Mouse (Mus musculus): ENCODE results near the gene Ticrr.
A peak's percentile ranks its signal among the peaks of the same experiment; 100 is the strongest.

Ticrr gene

GRCm38 (mm10) chr7:79659578-79660290, at the start of gene Ticrr:
Gene Ticrr, plus strand, starts transcription at chr7:79660196.
- peak; percentile 100 for DNase-seq (ENCODE audit: inconsistent ontology term)

- DNase-seq (ENCODE audit: inconsistent ontology term), result no peak
These were observed 48.1 kb upstream of the Ticrr start for GRCm38 (mm10) chr7:79611901-79612300.

GRCm38 (mm10) chr7:79612783-79613182, 47.2 kb upstream of the Ticrr start:
- peak; percentile 38 for DNase-seq (ENCODE audit: inconsistent ontology term)

- no peak for DNase-seq (ENCODE audit: inconsistent ontology term)
These were observed 46.7 kb upstream of the Ticrr start for GRCm38 (mm10) chr7:79613314-79613713.

- no peak for DNase-seq (ENCODE audit: inconsistent ontology term)
These were observed 45.0 kb upstream of the Ticrr start for GRCm38 (mm10) chr7:79615008-79615407.

- no peak for DNase-seq (ENCODE audit: inconsistent ontology term)
These were observed 44.1 kb upstream of the Ticrr start for GRCm38 (mm10) chr7:79615941-79616340.

GRCm38 (mm10) chr7:79617418-79617817, 42.6 kb upstream of the Ticrr start, which contains the start of gene Rhcg:
Gene Rhcg, minus strand, starts transcription at chr7:79617657.
- peak; percentile 20 for DNase-seq (ENCODE audit: inconsistent ontology term)

- DNase-seq (ENCODE audit: inconsistent ontology term), result no peak
These were observed 40.5 kb upstream of the Ticrr start for GRCm38 (mm10) chr7:79619493-79619892.

GRCm38 (mm10) chr7:79623086-79623485, 36.9 kb upstream of the Ticrr start:
- DNase-seq (ENCODE audit: inconsistent ontology term), result no peak

- DNase-seq (ENCODE audit: inconsistent ontology term), result no peak
These were observed 33.8 kb upstream of the Ticrr start for GRCm38 (mm10) chr7:79626170-79626569.

GRCm38 (mm10) chr7:79628271-79628913, 31.6 kb upstream of the Ticrr start:
- DNase-seq (ENCODE audit: inconsistent ontology term), result no peak

GRCm38 (mm10) chr7:79631773-79632348, 28.1 kb upstream of the Ticrr start:
- no peak for DNase-seq (ENCODE audit: inconsistent ontology term)

GRCm38 (mm10) chr7:79647233-79647632, 12.8 kb upstream of the Ticrr start:
- peak; percentile 9 for DNase-seq (ENCODE audit: inconsistent ontology term)

GRCm38 (mm10) chr7:79649005-79649404, 11.0 kb upstream of the Ticrr start:
- peak; percentile 17 for DNase-seq (ENCODE audit: inconsistent ontology term)

- peak; percentile 4 for DNase-seq (ENCODE audit: inconsistent ontology term)
These were observed 5.8 kb upstream of the Ticrr start for GRCm38 (mm10) chr7:79654185-79654584.

- peak; percentile 62 for DNase-seq (ENCODE audit: inconsistent ontology term)
These were observed 5.4 kb upstream of the Ticrr start for GRCm38 (mm10) chr7:79654586-79654985.

GRCm38 (mm10) chr7:79660291-79661150, 525 bp downstream of the Ticrr start:
- peak; percentile 2 for DNase-seq (ENCODE audit: inconsistent ontology term)

- no peak for DNase-seq (ENCODE audit: inconsistent ontology term)
These were observed 1.4 kb downstream of the Ticrr start for GRCm38 (mm10) chr7:79661253-79661890.

GRCm38 (mm10) chr7:79666690-79667089, 6.7 kb downstream of the Ticrr start:
- DNase-seq (ENCODE audit: inconsistent ontology term), result no peak

GRCm38 (mm10) chr7:79670900-79671604, 11.1 kb downstream of the Ticrr start:
- no peak for DNase-seq (ENCODE audit: inconsistent ontology term)

- no peak for DNase-seq (ENCODE audit: inconsistent ontology term)
These were observed 19.2 kb downstream of the Ticrr start for GRCm38 (mm10) chr7:79679186-79679585.
